Mouse (Mus musculus) gastrocnemius, adult 2 months (tissue): Measurements from ENCODE around the gene Cct5. TPM values are rescaled to one million over a fixed set of nuclear protein-coding genes. Genes with fewer than 3 reads are reported as not detected.
A peak's percentile ranks its signal among the peaks of the same experiment; 100 is the strongest.

Experiments used
- DNase-seq: peaks from one replicate; pipeline ENCODE4 v3.0.0; 2022
- H3K27ac ChIP-seq: fragments of 200-600 bp; 2 replicates; pipeline ENCODE4 v1.8.1; 2022; ENCODE audit warnings: mild to moderate bottlenecking
- H3K4me3 ChIP-seq: fragments of 200-600 bp; 2 replicates; pipeline ENCODE4 v1.8.1; 2022; ENCODE audit warnings: mild to moderate bottlenecking, moderate library complexity
- CTCF ChIP-seq: fragments of 200-600 bp; IDR thresholded peaks from 2 replicates; pipeline ENCODE4 v1.8.1; 2022; ENCODE audit warnings: antibody characterized with exemption, mild to moderate bottlenecking, moderate library complexity
- intact Hi-C: fragments of 180-260 bp; cut with DNase I; formaldehyde crosslinking; loops from one replicate; pipeline ENCODE4 v1.15.1; 2025
- total RNA-seq, 2 experiments: library from RNA; stranded (reverse); gene quantifications; 2 replicates each; pipeline ENCODE4 v1.2.3; 2021

Gene Cct5
- total RNA-seq, 2 experiments from 2014 or later: 113 to 132 TPM

DNA sequence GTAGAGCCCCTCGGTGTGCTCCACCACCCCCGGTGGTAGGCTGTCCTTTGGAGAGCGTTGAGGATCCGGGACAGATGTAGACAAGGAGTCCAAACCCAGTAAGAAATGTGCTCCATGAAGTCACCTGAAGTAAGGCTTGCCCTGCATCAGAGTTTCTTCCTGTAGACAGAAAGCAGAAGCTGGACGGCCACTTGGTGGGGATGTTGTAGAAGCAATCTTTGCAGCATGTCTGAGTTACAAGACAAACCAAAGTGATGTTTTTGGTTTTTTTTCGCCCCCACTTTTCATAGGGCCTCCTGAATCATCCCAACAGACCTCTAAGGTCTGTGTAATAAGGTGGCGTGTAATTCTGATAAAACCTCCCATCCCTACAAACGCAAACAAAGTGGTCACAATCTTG is 17.9 kb upstream of the Cct5 start:
- Histone ChIP-seq H3K27ac (no peak overlapping the region), H3K4me3 (no peak overlapping the region)
- intact Hi-C loops: loop anchor here (10.0 kb wide), 1 partner anchor 625 kb away; the partner anchor contains the start of gene Sema5a
- TF ChIP-seq CTCF: no peak
- DNase-seq: no peak

- TF ChIP-seq CTCF: no peak
- intact Hi-C loops: loop anchor here (10.0 kb wide), 1 partner anchor 628 kb away; the partner anchor contains the start of gene Sema5a
- no peak for DNase-seq
- H3K4me3 ChIP-seq: no peak overlapping the region
- no peak overlapping the region for H3K27ac ChIP-seq
Observed at GRCm38 (mm10) chr15:31617261-31617660, 15.7 kb upstream of the Cct5 start.

GRCm38 (mm10) chr15:31614666-31615065 is 13.1 kb upstream of the Cct5 start:
- TF ChIP-seq CTCF: no peak
- intact Hi-C loops: loop anchor here (10.0 kb wide), 1 partner anchor 630 kb away; the partner anchor contains the start of gene Sema5a
- no peak overlapping the region for H3K27ac ChIP-seq
- DNase-seq: no peak
- no peak overlapping the region for H3K4me3 ChIP-seq

- intact Hi-C loops: loop anchor here (10.0 kb wide), 1 partner anchor 631 kb away; the partner anchor contains the start of gene Sema5a
- TF ChIP-seq CTCF: no peak
- H3K4me3 ChIP-seq: no peak overlapping the region
- no peak for DNase-seq
- H3K27ac ChIP-seq: no peak overlapping the region
Observed at GRCm38 (mm10) chr15:31613826-31614453, 12.3 kb upstream of the Cct5 start.

DNA sequence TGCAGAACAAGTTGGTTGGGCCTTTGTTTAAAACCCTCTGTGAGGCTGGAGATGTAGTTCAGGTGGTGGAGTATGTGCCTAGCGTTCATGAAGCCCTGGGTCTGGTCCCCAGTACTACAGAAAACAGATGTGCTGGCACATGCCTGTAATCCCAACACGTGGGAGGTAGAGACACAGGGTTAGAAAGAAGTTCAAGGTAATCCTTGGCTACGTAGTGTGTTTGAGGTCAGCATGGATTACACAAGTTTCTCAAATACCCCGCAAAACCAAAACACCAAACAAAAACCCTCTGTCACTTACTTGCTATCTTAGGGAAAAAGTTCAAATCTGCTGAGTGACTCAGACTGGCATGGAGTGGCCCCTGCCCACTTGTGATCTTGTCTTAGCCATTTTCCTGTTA is 10.4 kb upstream of the Cct5 start:
- H3K4me3 ChIP-seq: no peak overlapping the region
- intact Hi-C loops: loop anchor here (10.0 kb wide), 1 partner anchor 633 kb away; the partner anchor contains the start of gene Sema5a
- no peak for TF ChIP-seq CTCF
- no peak overlapping the region for H3K27ac ChIP-seq
- no peak for DNase-seq

- DNase-seq: no peak
- TF ChIP-seq CTCF: peak; percentile 43
- H3K4me3 ChIP-seq: no peak overlapping the region
- H3K27ac ChIP-seq: no peak overlapping the region
- intact Hi-C loops: loop anchor here (10.0 kb wide), 1 partner anchor 634 kb away; the partner anchor contains the start of gene Sema5a
Observed at GRCm38 (mm10) chr15:31611027-31611426, 9.4 kb upstream of the Cct5 start.

- Histone ChIP-seq H3K4me3 (no peak overlapping the region), H3K27ac (peak overlapping the region; percentile 43)
- intact Hi-C loops: no loop called here
- peak; percentile 74 for DNase-seq
- TF ChIP-seq CTCF: no peak
Observed at GRCm38 (mm10) chr15:31606821-31607220, 5.2 kb upstream of the Cct5 start.

GRCm38 (mm10) chr15:31603113-31603512 is 1.5 kb upstream of the Cct5 start:
- DNase-seq: no peak
- H3K4me3 ChIP-seq: no peak overlapping the region; the same call in 1 of the 2 replicates
- no peak overlapping the region for H3K27ac ChIP-seq
- intact Hi-C loops: loop anchor here (5.0 kb wide), 1 partner anchor 286 kb away; no protein-coding TSS in a partner anchor
- TF ChIP-seq CTCF: no peak

GRCm38 (mm10) chr15:31602426-31602825 is 822 bp upstream of the Cct5 start:
- peak overlapping the region; percentile 85 for H3K4me3 ChIP-seq
- peak overlapping the region; percentile 96 for H3K27ac ChIP-seq
- TF ChIP-seq CTCF: peak; percentile 49
- no peak for DNase-seq
- intact Hi-C loops: loop anchor here (5.0 kb wide), 1 partner anchor 285 kb away; no protein-coding TSS in a partner anchor

GRCm38 (mm10) chr15:31601279-31601645 is 342 bp downstream of the Cct5 start:
- Histone ChIP-seq H3K27ac (peak overlapping the region; percentile 96), H3K4me3 (peak overlapping the region; percentile 85)
- no peak for DNase-seq
- intact Hi-C loops: loop anchor here (5.0 kb wide), 1 partner anchor 284 kb away; no protein-coding TSS in a partner anchor
- TF ChIP-seq CTCF: no peak

DNA sequence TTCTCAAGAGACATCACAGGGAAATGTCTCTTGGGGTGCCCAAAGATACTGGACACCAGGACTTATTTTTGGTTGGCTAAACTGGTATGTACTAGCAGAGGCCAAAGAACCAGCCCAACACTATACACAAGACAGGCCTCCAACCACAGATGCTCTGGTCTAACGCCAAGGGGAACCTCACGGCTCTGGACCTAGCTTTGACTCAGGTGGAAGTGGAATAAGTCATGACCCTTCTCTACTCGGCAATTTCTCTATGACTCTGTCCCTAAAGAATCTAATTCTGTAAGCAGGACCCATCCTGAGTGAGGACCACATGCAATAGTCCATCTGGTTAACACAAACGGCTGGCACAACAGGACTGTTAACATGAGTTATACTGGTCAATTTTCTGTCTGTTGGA is 1.8 kb downstream of the Cct5 start:
- no peak overlapping the region for H3K27ac ChIP-seq
- H3K4me3 ChIP-seq: peak overlapping the region; percentile 85
- no peak for DNase-seq
- TF ChIP-seq CTCF: no peak
- intact Hi-C loops: loop anchor here (5.0 kb wide), 1 partner anchor 283 kb away; no protein-coding TSS in a partner anchor

DNA sequence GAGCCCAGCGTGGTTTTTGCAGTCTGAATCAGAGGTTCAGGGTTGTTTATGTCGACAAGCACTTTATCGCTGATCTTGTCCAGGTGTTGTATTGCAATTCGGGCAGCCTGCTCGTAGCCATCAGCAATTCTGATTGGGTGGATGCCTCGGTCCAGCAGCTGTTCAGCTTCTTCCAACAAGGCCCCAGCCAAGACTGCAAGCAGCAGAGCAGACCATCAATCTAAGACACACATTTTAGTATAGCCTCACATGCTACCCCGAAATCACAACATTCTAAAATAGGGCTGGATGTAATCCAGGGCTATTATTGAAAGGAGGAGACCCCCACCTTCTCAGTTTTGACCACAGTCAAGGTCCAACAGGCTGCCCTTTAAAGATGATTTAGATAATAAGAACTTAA is 6.0 kb downstream of the Cct5 start:
- peak; percentile 59 for DNase-seq
- peak overlapping the region; percentile 59 for H3K27ac ChIP-seq
- TF ChIP-seq CTCF: no peak
- intact Hi-C loops: no loop called here
- no peak overlapping the region for H3K4me3 ChIP-seq

DNA sequence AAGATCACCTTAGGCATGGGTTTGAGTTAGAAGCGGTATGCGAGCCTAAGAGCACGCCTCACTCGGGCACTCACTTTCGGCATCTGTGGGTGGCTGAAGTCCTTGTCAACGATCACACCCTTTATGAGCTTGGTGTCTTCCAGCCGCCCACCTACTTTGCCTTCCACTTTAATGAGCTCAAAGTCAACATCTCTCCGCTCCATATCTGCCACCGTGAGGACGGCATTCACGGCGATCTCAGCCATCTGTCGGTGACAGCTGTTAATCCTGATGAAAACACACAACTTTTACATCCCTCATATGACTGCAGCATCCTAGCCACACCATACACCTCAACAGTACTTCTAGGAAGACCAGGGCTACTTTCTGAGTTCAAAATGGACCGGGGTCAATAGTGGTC is 7.3 kb downstream of the Cct5 start:
- no peak overlapping the region for H3K27ac ChIP-seq
- no peak for DNase-seq
- no peak for TF ChIP-seq CTCF
- H3K4me3 ChIP-seq: no peak overlapping the region
- intact Hi-C loops: no loop called here
